Mouse (Mus musculus) layer of hippocampus, adult 9-10 months (tissue): Measurements from ENCODE around the gene Galns.

Experiments used
- DNase-seq: peaks from one replicate; pipeline ENCODE4 v3.0.0; 2022; ENCODE audit warnings: low spot score

The Galns gene

DNA sequence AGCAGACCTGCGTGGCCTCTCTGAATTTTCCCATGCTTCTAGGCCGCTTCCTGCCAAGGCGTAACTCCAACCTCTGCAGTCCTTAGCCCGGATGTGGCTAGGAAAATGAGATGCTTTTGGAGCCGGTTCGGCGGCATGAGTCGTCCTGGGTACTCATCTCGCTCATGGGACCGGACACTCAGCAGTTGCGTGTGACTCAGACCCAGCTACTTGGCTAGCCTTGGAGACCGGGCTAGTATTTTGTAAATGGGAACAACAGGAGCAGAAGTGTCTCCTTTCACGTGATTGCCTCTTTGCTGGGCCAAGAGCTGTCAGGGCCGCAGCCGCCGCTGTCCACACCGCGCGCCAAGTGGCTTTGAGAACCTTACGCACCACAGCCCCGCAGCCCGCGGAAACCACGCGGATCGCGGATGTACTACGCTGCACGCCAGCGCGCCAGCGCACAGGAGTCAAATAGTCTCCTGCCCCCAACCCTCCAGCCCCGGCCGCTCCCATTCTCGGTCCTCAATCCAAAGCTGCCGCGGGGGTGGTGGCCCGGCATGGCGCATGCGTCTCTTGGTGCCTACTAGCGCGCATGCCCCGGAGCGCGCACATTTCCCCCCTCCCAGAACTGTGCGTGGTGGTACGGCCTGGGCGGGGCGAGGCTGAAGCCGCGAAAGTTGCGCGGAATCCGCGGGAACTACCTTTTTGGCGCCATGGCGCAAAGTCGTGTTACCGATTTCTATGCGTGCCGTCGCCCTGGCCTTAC, 43.7 kb downstream of the Galns start, which contains the start of gene Cdt1:
Gene Cdt1 (plus strand): TSS at position 655 of the 748 bp plus-strand sequence.
- peak; percentile 89 for DNase-seq

DNA sequence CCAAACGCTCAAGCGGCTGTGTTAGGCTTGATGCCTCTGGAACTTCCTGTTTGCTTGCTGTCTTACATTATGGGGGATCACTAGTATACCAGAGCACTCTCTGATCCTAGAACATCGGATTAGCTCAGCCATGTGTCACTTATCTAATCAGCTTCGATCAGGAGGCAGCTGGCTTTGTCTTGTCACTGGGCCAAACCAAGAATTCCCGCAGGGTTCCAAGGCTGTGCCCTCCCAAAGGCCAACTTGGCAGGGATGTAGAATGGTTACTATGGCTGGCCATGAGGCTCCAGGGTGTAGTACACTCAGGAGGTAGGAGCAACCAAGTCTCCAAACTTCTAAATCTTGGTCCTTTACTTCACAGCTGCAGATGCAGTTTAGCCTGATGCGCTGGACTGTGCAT, 44.5 kb downstream of the Galns start:
- no peak for DNase-seq

DNA sequence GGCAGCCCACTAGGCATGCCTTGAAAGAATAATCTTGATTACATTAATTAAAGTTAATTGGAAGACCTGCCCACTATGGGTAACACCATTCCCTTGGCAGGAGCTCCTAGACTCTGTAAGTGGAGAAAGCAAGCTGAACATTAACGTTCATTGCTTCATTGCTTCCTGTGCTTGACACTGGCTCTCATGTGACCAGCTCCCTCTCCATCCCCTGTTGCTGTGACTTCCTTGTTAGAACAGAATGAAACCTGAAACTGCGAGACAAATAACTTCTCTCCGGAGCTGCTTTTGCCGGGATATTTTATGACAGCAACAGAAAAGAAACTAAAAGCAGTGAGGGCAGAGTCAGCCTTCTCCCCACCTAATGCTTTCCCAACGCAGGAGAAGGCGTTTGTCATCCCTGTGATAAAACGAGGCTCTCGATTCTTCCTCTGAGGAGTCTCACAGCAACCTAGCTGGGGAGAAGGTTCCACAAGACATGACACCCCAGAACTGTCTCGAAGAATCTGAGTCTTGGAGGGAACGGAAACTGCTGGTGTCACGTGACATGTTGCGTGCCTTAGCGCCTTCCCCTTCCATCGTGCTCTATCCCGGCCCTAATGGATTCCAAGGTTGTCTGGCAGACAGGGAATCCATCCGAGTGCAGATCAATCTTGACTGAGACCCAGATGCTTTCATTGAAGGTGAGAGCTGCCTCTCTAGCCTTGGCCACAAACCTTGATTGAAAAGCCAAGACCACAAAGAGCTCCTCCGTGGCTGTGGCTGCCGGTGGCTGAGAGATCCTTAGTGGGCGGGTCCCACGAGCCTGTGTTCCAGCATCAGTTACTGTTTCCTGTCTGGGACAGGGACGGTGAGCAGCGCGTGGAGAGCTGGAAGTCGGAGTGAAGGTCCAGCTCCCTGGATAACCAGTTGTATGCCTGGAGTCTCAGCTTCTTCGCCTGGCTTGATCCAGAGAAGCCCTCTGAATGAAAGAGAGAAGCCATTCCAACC, 46.6 kb downstream of the Galns start:
- DNase-seq = no peak

DNA sequence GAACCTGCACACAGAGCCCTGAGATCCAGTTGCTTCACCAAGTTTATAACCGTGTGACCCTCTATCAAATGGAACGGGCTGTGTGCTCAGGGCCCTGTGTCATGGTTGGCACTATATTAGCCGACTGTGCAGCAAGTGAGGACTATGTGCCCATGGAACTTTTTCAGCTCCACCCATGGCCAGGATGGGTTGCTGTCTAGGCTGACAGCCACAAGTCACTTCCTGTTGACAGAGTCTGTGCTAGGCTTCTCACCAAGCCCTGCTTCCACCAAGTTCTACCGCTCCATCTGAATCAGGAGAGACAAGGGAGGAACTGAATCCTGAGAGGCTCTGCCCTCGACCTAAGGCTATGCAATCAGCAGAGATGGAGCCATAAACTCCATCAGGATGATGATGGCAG, 50.1 kb downstream of the Galns start:
- DNase-seq = no peak

DNA sequence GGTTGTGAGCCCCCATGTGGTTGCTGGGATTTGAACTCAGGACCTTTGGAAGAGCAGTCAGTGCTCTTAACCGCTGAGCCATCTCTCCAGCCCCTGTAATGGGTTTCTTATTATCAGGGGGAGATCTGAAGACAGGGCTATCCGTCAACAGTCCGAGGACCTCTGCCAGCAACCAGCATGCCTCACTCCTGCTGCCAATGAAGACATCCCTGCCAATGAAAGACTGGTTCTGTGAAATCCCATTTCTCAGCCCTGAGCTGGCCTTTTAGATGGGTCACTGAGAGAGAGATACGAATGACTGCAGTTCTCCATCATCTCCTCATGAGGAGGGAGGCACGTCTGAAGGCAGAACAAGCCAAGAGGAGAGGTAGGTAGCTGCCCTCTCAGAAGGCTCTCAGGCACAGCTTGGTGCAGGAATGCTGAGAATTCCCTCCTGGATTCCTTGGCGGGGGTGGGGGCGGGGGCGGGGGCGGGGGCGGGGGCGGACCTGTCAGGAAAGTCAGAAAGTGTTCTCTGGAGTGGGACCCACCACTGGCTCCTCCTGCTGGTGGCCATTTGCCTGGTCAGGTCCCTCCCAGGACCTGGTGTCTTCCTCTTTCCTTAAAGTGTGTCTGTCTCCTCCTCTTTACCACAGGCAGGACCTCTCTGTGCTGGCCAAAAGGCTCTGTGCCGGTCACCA, 52.5 kb downstream of the Galns start:
- no peak for DNase-seq

DNA sequence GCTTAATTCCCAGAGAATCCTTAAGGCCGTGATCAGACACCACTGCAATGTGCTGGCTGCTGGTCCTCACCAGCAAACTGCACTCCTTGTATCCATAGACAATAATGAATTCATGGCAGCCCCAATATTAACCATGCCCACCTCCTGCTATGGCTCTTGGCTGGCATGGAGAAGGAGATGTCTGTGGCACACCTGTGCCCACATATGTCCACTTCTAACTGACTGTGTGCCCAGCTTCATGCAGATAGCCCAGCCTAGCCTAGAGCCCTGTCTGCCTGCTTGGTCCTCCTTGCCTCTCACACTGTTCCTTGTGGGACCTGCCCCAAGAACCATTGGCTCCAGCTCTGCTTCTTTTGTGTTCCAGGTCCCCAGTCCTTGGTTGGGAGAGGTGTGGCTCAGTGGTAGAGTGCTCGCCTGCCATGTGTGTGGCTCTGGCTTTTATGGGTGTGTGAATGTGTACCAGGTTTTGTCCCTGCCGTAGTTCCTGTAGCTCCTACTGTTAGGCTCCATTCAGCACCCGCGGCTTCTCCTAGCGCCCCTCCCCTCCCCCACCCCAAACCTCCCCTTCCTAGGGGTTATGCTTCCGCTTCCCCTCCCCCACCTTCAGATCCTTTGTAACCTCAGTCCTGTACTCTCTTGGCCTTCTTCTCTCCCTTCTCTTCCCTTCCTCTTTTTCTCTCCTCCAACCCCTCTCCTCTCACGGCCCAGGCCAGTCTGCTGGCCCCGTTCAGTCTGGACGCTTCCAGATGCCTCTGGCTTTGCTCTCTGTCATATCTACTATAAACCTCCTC, 53.8 kb downstream of the Galns start:
- no peak for DNase-seq

DNA sequence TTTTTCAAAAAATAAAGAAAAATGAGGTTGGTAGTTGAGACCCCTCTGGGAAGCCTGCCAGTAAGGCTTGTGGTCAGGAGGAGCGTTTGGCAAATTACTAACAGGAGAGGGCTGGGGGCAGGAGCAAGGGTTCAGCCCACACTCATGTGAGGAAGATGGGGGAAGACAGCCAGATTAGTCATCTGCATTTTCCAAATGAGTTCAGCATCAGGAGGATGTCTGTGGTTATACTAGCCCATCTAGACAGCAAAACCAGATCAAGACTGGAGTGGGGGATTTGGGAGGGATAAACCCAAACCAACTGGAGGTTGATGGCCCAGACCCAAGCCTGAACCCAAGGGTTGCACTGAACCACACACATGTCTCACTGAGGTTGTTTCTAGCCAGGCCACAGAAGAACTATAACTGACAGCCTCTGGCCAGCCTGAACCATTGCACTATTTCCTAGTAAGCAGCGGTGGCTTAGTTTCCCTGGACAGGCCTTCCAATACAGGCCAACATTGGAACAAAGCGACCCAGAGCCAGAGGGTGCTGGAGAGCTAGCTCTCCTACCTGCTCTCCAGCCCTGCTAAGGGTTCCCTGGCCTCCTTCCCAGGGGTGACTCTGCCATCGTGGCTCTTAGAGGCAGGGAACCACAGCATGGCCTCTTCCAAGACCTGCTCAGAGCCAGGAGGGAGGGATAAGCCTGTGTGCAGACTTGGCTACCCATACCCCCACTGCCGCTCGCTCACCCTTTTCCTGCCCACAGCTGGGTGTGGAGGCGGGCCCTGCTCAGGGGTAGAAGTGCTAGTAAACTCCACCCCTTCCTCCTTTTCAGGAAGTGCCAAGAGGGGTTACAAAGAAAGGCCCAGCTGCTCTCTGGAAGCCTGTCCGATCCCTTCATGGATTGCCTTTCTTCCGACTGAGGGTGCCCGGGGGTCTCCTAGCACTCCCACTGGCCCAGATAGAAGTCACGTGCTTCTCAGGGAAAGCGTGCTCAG, 54.9 kb downstream of the Galns start:
- DNase-seq = no peak

DNA sequence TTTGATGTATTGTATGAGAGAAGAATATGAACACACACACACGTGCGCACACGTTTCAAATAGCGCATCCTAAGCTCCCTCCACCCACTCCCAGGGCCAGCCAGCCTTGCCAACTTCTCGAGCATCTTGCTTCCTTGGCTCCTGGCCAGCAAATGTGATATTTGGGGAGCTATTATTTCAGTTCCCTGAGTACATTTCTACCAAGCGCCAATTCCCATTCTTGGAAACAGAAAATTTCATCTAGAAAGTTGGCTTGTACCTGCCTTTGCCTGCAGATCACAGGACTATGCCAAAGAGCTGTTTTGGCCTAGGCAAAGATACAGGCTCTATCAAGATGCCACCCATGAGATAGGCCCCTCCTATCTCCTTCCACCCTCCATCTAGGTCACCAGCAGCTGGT, 56.5 kb downstream of the Galns start:
- no peak for DNase-seq

DNA sequence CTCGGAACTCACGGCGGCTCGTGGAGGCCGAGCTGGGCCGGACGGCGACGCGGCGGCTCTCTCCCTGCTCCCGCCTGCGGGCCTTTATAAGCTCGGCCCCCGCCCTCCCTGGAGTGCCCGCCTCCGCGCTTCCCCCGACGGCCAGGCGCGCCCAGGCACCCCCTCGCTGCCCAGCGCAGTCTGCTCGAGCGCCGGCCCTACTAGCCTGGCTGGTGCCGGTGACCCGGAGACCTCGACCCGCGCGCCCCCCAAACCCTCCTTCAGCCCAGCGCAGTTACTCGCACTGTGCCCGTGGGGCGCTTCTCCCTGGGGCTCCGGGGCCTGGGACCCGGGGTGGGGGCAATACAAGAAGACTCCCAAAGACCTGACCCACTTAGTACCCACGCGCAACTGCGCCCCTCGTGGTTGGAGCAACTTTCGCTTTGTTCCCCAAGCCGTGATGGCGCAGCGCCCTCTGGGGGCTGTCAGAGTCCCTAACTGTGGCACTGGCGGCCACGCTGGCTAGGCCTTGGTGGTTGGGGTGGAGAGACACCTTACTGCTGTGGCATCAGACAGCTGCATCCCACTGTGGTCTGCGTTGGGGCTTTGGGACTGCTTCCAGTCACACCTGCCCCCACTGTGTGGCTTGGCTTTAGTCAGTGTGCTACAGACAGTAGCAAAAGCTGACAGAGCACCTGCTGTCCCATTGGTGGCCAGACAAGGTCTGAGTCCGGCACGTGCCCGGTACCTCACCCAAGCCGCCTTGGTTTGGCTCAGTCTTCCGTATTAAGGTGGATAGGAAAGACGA, 59.8 kb downstream of the Galns start, which contains the start of gene Piezo1:
Gene Piezo1 (minus strand): TSS at position 65 of the 787 bp plus-strand sequence.
- DNase-seq = peak; percentile 69

DNA sequence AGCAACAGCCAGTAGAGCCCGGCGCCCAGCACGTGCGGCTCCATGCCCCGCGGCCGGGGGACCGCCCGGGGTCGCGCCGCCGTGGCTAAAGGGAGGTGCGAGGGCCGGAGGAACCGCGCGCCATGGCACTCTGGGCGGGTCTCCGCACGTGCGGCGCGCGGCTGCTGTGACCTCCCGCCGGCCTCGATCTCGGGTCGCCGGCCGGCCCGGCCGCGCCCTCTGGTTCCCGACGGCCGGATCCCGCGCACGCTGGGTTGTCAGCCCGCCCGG, 60.3 kb downstream of the Galns start:
- no peak for DNase-seq

DNA sequence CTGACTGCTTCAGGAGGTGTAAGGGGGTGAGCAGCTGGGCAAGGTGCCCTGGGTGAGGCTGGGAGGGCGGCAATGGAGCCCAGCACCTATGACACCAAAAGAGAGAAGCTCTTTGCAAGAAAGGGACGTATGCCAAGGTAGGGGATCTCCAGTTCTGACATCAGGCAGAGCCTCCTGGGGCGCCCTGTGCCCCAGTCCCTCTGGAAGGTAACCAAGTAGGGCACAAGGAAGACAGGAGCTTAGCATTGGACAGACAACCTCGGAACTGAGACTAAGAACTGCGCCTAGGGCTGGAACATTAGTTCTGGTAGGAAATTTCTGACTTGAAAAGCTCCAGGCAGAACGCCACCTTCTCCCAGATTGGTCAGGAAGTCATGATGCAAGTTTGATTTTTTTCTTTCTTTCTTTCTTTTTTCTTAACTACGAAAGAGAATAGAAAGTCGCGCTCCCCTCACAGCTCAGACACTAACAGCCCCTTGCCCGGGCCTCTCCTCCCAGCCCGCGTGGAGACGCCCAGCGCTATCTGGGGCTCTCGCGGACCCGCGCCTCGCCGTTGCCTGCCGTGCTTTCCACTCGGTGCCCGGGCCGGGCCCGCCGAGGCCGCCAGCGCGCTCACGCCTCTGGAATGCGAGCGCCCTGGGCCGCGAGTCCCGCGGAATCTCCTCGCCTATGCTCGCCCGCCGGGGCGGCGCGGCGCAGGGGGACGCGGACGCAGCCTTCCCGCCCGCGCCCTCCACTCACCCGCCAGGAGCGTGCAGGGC, 60.8 kb downstream of the Galns start:
- no peak for DNase-seq

DNA sequence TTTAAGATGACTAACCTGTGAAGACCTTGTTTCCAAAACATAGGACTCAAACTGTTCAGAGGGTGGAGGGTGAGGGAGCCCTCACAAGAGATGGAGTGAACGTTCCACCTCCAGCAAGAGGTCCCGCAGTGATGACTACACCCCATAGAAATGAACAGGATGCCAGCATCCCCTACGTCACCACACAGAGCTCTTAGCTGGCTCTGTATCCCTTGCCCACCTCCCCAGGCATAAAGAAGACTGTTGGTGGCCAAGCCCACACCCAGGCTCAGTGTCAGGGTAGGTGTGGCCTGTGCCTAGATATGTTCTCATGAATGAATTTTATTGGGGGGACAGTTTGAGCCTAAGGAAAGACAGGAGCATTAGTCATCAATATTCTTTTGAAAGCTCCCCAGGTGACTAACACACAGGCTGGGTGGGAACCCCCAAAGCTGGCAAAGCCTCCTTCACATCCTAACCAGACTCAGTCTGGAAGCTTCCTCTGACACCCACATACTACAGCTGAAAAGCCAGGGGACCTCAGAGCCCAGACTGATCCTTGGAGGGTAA, 62.3 kb downstream of the Galns start:
- no peak for DNase-seq

DNA sequence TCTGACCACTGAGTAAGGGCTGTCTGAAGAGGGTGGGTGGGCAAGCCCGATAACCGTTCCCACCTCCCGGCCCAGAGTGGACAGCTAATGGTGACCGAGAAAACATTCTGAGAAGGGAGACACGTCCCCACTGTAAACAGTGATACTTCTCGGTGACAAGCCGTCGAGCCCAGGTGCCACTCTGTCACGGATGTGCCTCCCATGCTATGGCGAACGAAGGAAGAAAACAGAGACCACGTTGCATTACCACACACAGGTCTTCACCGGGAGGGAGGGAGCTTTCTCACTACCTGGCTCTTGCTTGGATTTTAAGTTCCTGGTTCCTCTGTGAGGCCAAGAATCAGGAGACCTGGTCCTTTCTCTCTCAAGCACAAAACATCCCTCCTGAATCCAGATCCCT, 62.9 kb downstream of the Galns start:
- no peak for DNase-seq

DNA sequence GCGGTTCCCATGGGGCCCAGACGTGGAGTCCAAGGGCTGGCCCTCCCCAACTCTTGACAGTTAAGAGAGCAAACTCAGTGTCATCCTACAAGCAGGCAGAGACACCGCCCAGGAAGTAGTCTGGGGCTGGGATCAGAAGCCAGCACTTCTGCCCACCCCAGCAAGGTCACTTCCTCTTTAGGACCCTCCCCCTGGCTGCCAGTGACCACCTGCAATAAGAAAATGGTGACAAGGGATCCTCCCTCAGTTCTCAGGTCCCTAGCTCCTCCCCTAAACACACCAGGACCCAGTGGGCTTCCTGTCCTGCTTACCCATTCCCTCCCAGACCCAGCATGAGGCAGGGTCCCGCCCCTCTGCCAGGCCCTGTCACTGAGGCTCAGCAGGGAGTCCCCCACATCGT, 63.4 kb downstream of the Galns start:
- no peak for DNase-seq

DNA sequence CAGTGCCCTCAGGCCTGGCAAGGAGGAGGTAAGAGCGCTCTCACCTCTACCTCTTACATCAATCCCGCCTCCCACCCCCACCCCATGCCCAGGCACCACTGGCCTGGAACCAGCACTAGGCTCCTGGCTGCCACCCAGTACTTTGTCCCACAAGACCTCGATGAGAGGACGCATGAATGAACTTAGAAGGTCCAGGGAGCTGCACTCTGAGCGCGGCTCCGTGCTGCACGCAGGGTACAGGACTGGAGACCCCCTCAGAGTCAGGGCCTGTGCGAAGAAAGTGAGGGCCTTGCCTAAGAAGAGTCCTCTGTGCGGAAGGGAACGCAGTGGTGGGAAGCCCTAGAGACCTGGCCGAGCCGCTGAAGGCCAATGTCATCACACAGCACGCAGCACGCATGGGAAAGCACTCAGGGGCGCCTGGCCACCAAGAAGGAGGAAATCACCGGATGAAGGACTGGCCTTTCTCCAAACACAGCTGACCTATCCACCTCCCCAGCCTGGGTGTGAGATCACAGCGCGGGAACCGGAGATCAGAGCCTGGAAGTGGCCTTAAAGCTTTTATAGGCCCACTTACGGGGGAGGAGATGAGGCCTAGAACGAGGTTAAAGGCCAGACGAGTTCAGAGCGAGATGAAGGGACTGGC, 64.3 kb downstream of the Galns start:
- no peak for DNase-seq

DNA sequence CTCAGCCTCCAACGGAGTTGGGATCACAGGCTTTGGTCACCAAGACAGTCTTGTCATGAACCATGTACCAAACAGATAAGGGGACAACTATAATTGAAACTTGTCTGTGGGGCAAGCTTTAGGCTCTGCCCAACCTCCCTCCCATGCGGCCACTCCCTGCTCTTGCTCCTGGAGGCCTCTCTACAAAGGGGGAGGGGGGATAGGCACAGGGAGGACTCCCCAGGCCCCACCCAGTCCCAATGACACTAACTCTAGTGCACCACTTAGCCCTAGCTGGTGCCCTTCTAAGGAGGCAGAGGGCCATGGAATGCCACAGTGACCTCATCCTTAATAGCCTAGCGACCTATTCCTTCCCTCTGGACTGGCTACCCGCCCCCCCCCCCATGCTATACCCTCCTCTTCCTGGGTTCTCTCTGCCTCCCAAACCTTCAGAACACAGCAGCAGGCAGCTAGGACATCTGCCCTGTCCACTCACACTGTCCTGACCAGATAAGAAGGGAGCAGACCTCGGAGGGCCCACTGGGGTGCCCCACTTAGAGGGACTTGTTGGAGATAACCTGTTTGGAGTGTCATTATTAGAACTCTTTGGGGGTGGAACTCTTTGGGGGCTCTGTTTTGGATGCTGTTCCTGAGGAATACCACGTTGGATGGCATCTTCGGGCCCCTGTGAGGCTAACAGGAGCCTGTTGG, 65.1 kb downstream of the Galns start:
- DNase-seq = no peak

DNA sequence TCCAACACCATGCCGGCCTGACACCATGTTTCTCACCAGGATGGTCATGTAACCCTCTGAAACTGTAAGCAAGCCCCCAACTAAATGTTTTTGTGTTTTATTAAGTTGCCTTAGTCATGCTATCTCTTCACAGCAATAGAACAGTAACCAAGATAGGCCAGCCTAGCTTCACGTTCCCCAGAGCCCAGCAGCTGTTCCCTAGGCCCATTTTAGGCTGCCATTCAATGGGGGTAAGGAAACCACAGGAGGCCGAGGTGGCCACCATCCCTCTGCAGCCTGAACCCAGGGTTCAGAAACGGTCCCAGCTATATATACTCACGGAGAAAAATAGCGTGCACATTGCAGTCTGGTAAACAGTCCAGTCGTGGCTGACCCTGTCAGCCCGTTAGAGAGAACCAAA, 67.1 kb downstream of the Galns start:
- DNase-seq = no peak
